Mouse (Mus musculus): ENCODE data around the gene AU022252. TPM values are rescaled to one million over a fixed set of nuclear protein-coding genes. Genes with fewer than 3 reads are reported as not detected.

Gene AU022252
- polyA plus RNA-seq, 1 experiment, result 13.9 TPM

GRCm38 (mm10) chr4:119245556-119245955 lies 13.0 kb upstream of the AU022252 start:
- peak; percentile 78 to 84 for DNase-seq (ENCODE audit: extremely low spot score in 1 of 2, low spot score in 1 of 2)

GRCm38 (mm10) chr4:119244468-119245240 lies 12.1 kb upstream of the AU022252 start:
- DNase-seq (ENCODE audit: extremely low spot score in 1 of 2, low spot score in 1 of 2), result peak; percentile 78 to 83

- no peak for DNase-seq (ENCODE audit: extremely low spot score in 1 of 2, low spot score in 1 of 2)
Measured at GRCm38 (mm10) chr4:119242571-119242970, 10.1 kb upstream of the AU022252 start.

- peak; percentile 49 to 69 for DNase-seq (ENCODE audit: extremely low spot score in 1 of 2, low spot score in 1 of 2)
Measured at GRCm38 (mm10) chr4:119241664-119242063, 9.2 kb upstream of the AU022252 start.

GRCm38 (mm10) chr4:119239181-119239682 lies 6.7 kb upstream of the AU022252 start:
- DNase-seq (ENCODE audit: extremely low spot score in 1 of 2, low spot score in 1 of 2), result peak; percentile 42 to 81

- no peak for DNase-seq (ENCODE audit: extremely low spot score in 1 of 2, low spot score in 1 of 2)
Measured at GRCm38 (mm10) chr4:119238661-119239060, 6.1 kb upstream of the AU022252 start.

- no peak for DNase-seq (ENCODE audit: extremely low spot score in 1 of 2, low spot score in 1 of 2)
Measured at GRCm38 (mm10) chr4:119234348-119234747, 1.8 kb upstream of the AU022252 start.

GRCm38 (mm10) chr4:119233256-119233901 lies 867 bp upstream of the AU022252 start:
- DNase-seq (ENCODE audit: extremely low spot score in 1 of 2, low spot score in 1 of 2), result peak in 1 of 2 experiments; percentile 67

- no peak for DNase-seq (ENCODE audit: extremely low spot score in 1 of 2, low spot score in 1 of 2)
Measured at GRCm38 (mm10) chr4:119226751-119227150, 5.8 kb downstream of the AU022252 start.

- DNase-seq (ENCODE audit: extremely low spot score in 1 of 2, low spot score in 1 of 2), result no peak
Measured at GRCm38 (mm10) chr4:119225719-119226118, 6.8 kb downstream of the AU022252 start.

- no peak for DNase-seq (ENCODE audit: extremely low spot score in 1 of 2, low spot score in 1 of 2)
Measured at GRCm38 (mm10) chr4:119224534-119224933, 8.0 kb downstream of the AU022252 start.

GRCm38 (mm10) chr4:119223696-119224095 lies 8.8 kb downstream of the AU022252 start:
- DNase-seq (ENCODE audit: extremely low spot score in 1 of 2, low spot score in 1 of 2), result peak in 1 of 2 experiments; percentile 52

- no peak for DNase-seq (ENCODE audit: extremely low spot score in 1 of 2, low spot score in 1 of 2)
Measured at GRCm38 (mm10) chr4:119218169-119218568, 14.3 kb downstream of the AU022252 start, which contains the start of gene Tmem269. Tmem269 (minus strand) TSS chr4:119218217.

- DNase-seq (ENCODE audit: extremely low spot score in 1 of 2, low spot score in 1 of 2), result no peak
Measured at GRCm38 (mm10) chr4:119216667-119217066, 15.8 kb downstream of the AU022252 start.

- DNase-seq (ENCODE audit: extremely low spot score in 1 of 2, low spot score in 1 of 2), result peak; percentile 7 to 75
Measured at GRCm38 (mm10) chr4:119204672-119205071, 27.8 kb downstream of the AU022252 start.

GRCm38 (mm10) chr4:119198105-119198504 lies 34.4 kb downstream of the AU022252 start:
- no peak for DNase-seq (ENCODE audit: extremely low spot score in 1 of 2, low spot score in 1 of 2)

GRCm38 (mm10) chr4:119195582-119196320 lies 36.8 kb downstream of the AU022252 start:
- peak in 1 of 2 experiments; percentile 12 for DNase-seq (ENCODE audit: extremely low spot score in 1 of 2, low spot score in 1 of 2)

GRCm38 (mm10) chr4:119194909-119195581 lies 37.5 kb downstream of the AU022252 start, which contains the start of gene Svbp:
Svbp (plus strand) TSS chr4:119195306.
- peak; percentile 30 to 84 for DNase-seq (ENCODE audit: extremely low spot score in 1 of 2, low spot score in 1 of 2)

- DNase-seq (ENCODE audit: extremely low spot score in 1 of 2, low spot score in 1 of 2), result no peak
Measured at GRCm38 (mm10) chr4:119192757-119193156, 39.8 kb downstream of the AU022252 start.

GRCm38 (mm10) chr4:119191273-119191672 lies 41.2 kb downstream of the AU022252 start:
- DNase-seq (ENCODE audit: extremely low spot score in 1 of 2, low spot score in 1 of 2), result no peak

Data from frontal cortex, adult 2 months (tissue).